19 mouse cellular contexts compared by ENCODE assay signal in genomic region chr6:34502291-34502690, GRCm38 (mm10). TPM values are rescaled to one million over a fixed set of nuclear protein-coding genes. Genes with fewer than 3 reads are reported as not detected.
DNase-seq lines count a peak whose midpoint lies in the region; ATAC-seq lines count a peak whose summit lies in the region.
"Had no signal": no experiment of that assay in that cellular context is flagged by ENCODE, and none has a peak within 500 bp of the region (broad histone marks: within the 10 kb centered on the region; RNA-seq: fewer than 3 reads in every experiment).

No protein-coding gene starts in this region.

- H3K4me3 ChIP-seq in hindbrain, embryonic 16.5 days (ENCODE audit: low read length): no peak overlapping the region
- no peak overlapping the region for H3K4me3 ChIP-seq in hindbrain, embryonic 14.5 days (replicated peaks; ENCODE audit: low read length)
- H3K4me3 ChIP-seq in midbrain, embryonic 16.5 days (ENCODE audit: low read depth, low read length): no peak overlapping the region
- no peak overlapping the region for H3K4me3 ChIP-seq in midbrain, embryonic 15.5 days
- H3K4me3 ChIP-seq: embryonic facial prominence, embryonic 12.5 days; forebrain, embryonic 13.5 days; heart, embryonic 12.5 days; hindbrain, embryonic 15.5 days had no signal

- ATAC-seq in hindbrain, embryonic 16.5 days: peak; percentile 37; the same call in 1 of the 2 replicates
- no peak for ATAC-seq in hindbrain, embryonic 14.5 days (ENCODE audit: low FRiP score)
- no peak for ATAC-seq in midbrain, embryonic 16.5 days
- ATAC-seq in midbrain, embryonic 15.5 days (replicated peaks): no peak
- ATAC-seq: activated CD4-positive, CD25-positive, alpha-beta regulatory T cell, adult 4 months; forebrain, embryonic 13.5 days; forebrain, postnatal 0 days; Patski had no signal

- DNase-seq in cerebellum, postnatal 14 days: peak; percentile 27 to 34
- no peak for DNase-seq in cerebellum, adult 8-10 months
- no peak for DNase-seq in hindbrain, embryonic 14.5 days (ENCODE audit: low spot score)
- DNase-seq: adrenal gland, postnatal 14 days; cerebellum, adult 9-11 months; forebrain, postnatal 0 days; gastrocnemius, postnatal 14 days; heart, postnatal 36 days; kidney, adult 11 months had no signal

- no peaks in the 10 kb centered on the region for H3K27me3 ChIP-seq in hindbrain, embryonic 16.5 days (replicated peaks; ENCODE audit: control insufficient read depth, insufficient read depth, low read length)
- no peaks in the 10 kb centered on the region for H3K27me3 ChIP-seq in hindbrain, embryonic 14.5 days (ENCODE audit: control insufficient read depth, insufficient read depth, low read length)
- no peaks in the 10 kb centered on the region for H3K27me3 ChIP-seq in midbrain, embryonic 16.5 days (ENCODE audit: control insufficient read depth, insufficient read depth, low read depth, low read length)
- no peaks in the 10 kb centered on the region for H3K27me3 ChIP-seq in midbrain, embryonic 15.5 days (replicated peaks)
- H3K27me3 ChIP-seq: CH12.LX; embryonic facial prominence, embryonic 12.5 days; forebrain, embryonic 13.5 days; heart, embryonic 12.5 days; hindbrain, embryonic 15.5 days; Patski had no signal

- no peak overlapping the region for H3K9ac ChIP-seq in hindbrain, embryonic 16.5 days (ENCODE audit: low read depth, low read length)
- H3K9ac ChIP-seq in hindbrain, embryonic 14.5 days: no peak overlapping the region
- no peak overlapping the region for H3K9ac ChIP-seq in midbrain, embryonic 16.5 days (ENCODE audit: low read depth, low read length)
- no peak overlapping the region for H3K9ac ChIP-seq in midbrain, embryonic 15.5 days
- H3K9ac ChIP-seq: embryonic facial prominence, embryonic 12.5 days; forebrain, embryonic 13.5 days; forebrain, postnatal 0 days; heart, embryonic 12.5 days; hindbrain, embryonic 15.5 days had no signal

- H3K4me2 ChIP-seq in hindbrain, embryonic 16.5 days (ENCODE audit: low read length): no peak overlapping the region
- H3K4me2 ChIP-seq in hindbrain, embryonic 14.5 days (replicated peaks): no peak overlapping the region
- no peak overlapping the region for H3K4me2 ChIP-seq in midbrain, embryonic 16.5 days (ENCODE audit: low read length)
- no peak overlapping the region for H3K4me2 ChIP-seq in midbrain, embryonic 15.5 days
- H3K4me2 ChIP-seq: embryonic facial prominence, embryonic 12.5 days; forebrain, embryonic 13.5 days; heart, embryonic 12.5 days; hindbrain, embryonic 15.5 days had no signal

- WGBS in hindbrain, embryonic 16.5 days: 70% methylated on average over 7 of the region's 7 CpGs
- WGBS in hindbrain, embryonic 14.5 days: 81% methylated on average over 7 of the region's 7 CpGs
- WGBS in midbrain, embryonic 16.5 days: 76% methylated on average over 7 of the region's 7 CpGs
- 80% methylated on average over 7 of the region's 7 CpGs for WGBS in midbrain, embryonic 15.5 days

- peaks cover 2% of the 10 kb centered on the region; the same call in 1 of the 2 replicates for H3K4me1 ChIP-seq in hindbrain, embryonic 16.5 days (ENCODE audit: control insufficient read depth, insufficient read depth, low read depth, low read length)
- no peaks in the 10 kb centered on the region for H3K4me1 ChIP-seq in hindbrain, embryonic 14.5 days (replicated peaks; ENCODE audit: control insufficient read depth, insufficient read depth, low read length)
- no peaks in the 10 kb centered on the region for H3K4me1 ChIP-seq in midbrain, embryonic 16.5 days (ENCODE audit: control insufficient read depth, insufficient read depth, low read length)
- H3K4me1 ChIP-seq in midbrain, embryonic 15.5 days: no peaks in the 10 kb centered on the region

- no peaks in the 10 kb centered on the region for H3K9me3 ChIP-seq in hindbrain, embryonic 16.5 days (ENCODE audit: control insufficient read depth, low read length)
- no peaks in the 10 kb centered on the region for H3K9me3 ChIP-seq in hindbrain, embryonic 14.5 days (ENCODE audit: control insufficient read depth, low read length)
- no peaks in the 10 kb centered on the region for H3K9me3 ChIP-seq in midbrain, embryonic 16.5 days (replicated peaks; ENCODE audit: control insufficient read depth, low read length, poor library complexity, severe bottlenecking)
- no peaks in the 10 kb centered on the region for H3K9me3 ChIP-seq in midbrain, embryonic 15.5 days
- H3K9me3 ChIP-seq: embryonic facial prominence, embryonic 12.5 days; forebrain, embryonic 13.5 days; heart, embryonic 12.5 days; hindbrain, embryonic 15.5 days had no signal

- H3K36me3 ChIP-seq in hindbrain, embryonic 16.5 days (ENCODE audit: control insufficient read depth, insufficient read depth, low read length): no peaks in the 10 kb centered on the region
- H3K36me3 ChIP-seq in hindbrain, embryonic 14.5 days (replicated peaks; ENCODE audit: control insufficient read depth, insufficient read depth): peaks cover 19% of the 10 kb centered on the region
- peaks cover 9% of the 10 kb centered on the region for H3K36me3 ChIP-seq in midbrain, embryonic 16.5 days (ENCODE audit: control insufficient read depth, insufficient read depth, low read length)
- H3K36me3 ChIP-seq in midbrain, embryonic 15.5 days (replicated peaks): no peaks in the 10 kb centered on the region
- H3K36me3 ChIP-seq: embryonic facial prominence, embryonic 12.5 days had no signal

- H3K27ac ChIP-seq in hindbrain, embryonic 16.5 days (ENCODE audit: low read depth, low read length): peak overlapping the region; percentile 41; the same call in 1 of the 2 replicates
- H3K27ac ChIP-seq in hindbrain, embryonic 14.5 days: no peak overlapping the region
- H3K27ac ChIP-seq in midbrain, embryonic 16.5 days (ENCODE audit: low read length): 0 out of 2 replicates have a peak overlapping the region, but pooled peaks have one; percentile 4
- no peak overlapping the region for H3K27ac ChIP-seq in midbrain, embryonic 15.5 days
- H3K27ac ChIP-seq: embryonic facial prominence, embryonic 12.5 days; forebrain, embryonic 13.5 days; hindbrain, embryonic 15.5 days had no signal

RNA-seq across cellular contexts. Expression of gene Bpgm, which starts 26.3 kb away (rescaled TPM):
- 90.9 and 93.4 TPM in 2 replicates for polyA plus RNA-seq in hindbrain, embryonic 16.5 days (2015; fragmentation: Nextera tagmentation; extraction: Ambion mirVana)
- polyA plus RNA-seq in hindbrain, embryonic 14.5 days (2014; fragmentation: Nextera tagmentation; extraction: Ambion mirVana): 85.2 and 86.1 TPM in 2 replicates
- 96.2 and 96.8 TPM in 2 replicates for polyA plus RNA-seq in midbrain, embryonic 16.5 days (2015; fragmentation: Nextera tagmentation; extraction: Ambion mirVana)
- polyA plus RNA-seq in midbrain, embryonic 15.5 days (2015; fragmentation: Nextera tagmentation; extraction: Ambion mirVana): 97.1 and 102 TPM in 2 replicates

Comparison
In these comparisons a context has a peak if more than half of its experiments do, and no peak if none do; other contexts are left out.
1. DNase-seq: peak in cerebellum, postnatal 14 days (2 of 2); none in cerebellum, adult 8-10 months (single experiment) and hindbrain, embryonic 14.5 days (single experiment).
2. H3K27ac ChIP-seq: peak in hindbrain, embryonic 16.5 days (single experiment) and midbrain, embryonic 16.5 days (single experiment); none in hindbrain, embryonic 14.5 days (single experiment) and midbrain, embryonic 15.5 days (single experiment).